Mouse (Mus musculus) kidney, adult 2 months (tissue): ENCODE data around the gene Tet1. TPM values are rescaled to one million over a fixed set of nuclear protein-coding genes. Genes with fewer than 3 reads are reported as not detected.

ENCODE experiments used
- DNase-seq: peaks from one replicate; pipeline ENCODE4 v3.0.0; 2021
- H3K27ac ChIP-seq: fragments of 200-500 bp; 2 replicates; pipeline ENCODE4 v1.5.1; 2012; ENCODE audit warnings: low read depth, low read length, control low read depth, inconsistent platforms; ENCODE audit not compliant: insufficient read depth
- H3K27me3 ChIP-seq: fragments of 200-500 bp; replicated peaks from 2 replicates; pipeline ENCODE4 v1.6.1; 2012; ENCODE audit warnings: mild to moderate bottlenecking, moderate library complexity, low read length, inconsistent platforms; ENCODE audit not compliant: control insufficient read depth, insufficient read depth
- H3K36me3 ChIP-seq: fragments of 200-500 bp; 2 replicates; pipeline ENCODE4 v1.6.1; 2012; ENCODE audit warnings: mild to moderate bottlenecking, moderate library complexity, low read length, inconsistent platforms; ENCODE audit not compliant: control insufficient read depth, insufficient read depth
- H3K4me1 ChIP-seq: fragments of 200-500 bp; 2 replicates; pipeline ENCODE4 v1.6.1; 2011; ENCODE audit warnings: low read length; ENCODE audit not compliant: control insufficient read depth, insufficient read depth
- H3K4me3 ChIP-seq: fragments of 200-500 bp; 2 replicates; pipeline ENCODE4 v1.5.1; 2011; ENCODE audit warnings: mild to moderate bottlenecking, low read depth, low read length, control low read depth; ENCODE audit not compliant: insufficient read depth
- CTCF ChIP-seq: fragments of 200-500 bp; conservative IDR thresholded peaks from 2 replicates; pipeline ENCODE4 v1.5.1; 2011; ENCODE audit warnings: low read depth, mild to moderate bottlenecking, control low read depth, low read length, moderate library complexity, mixed read lengths; ENCODE audit not compliant: insufficient read depth, insufficient read length
- POLR2A ChIP-seq: fragments of 200-500 bp; IDR thresholded peaks from one replicate; pipeline ENCODE4 v1.6.1; 2011; ENCODE audit warnings: low read depth, low read length, control low read depth
- WGBS: fragments of 180-500 bp; shearing (Covaris S2); methylation state at CpG from one replicate; pipeline ENCODE4 v1.1.7; 2018; 5-methylcytosine and 5-hydroxymethylcytosine counted together
- polyA plus RNA-seq: library from polyadenylated mRNA; depleted of rRNA; stranded (reverse); fragments of >200 nt; gene quantifications from 2 replicates; pipeline ENCODE4 v1.2.3, GENCODE M21; 2012

Tet1 gene
- polyA plus RNA-seq, 1 experiment = 1.4 TPM

GRCm38 (mm10) chr10:62851025-62851424, 57.8 kb downstream of the Tet1 start:
- no peak for DNase-seq
- no peaks in the 10 kb centered on the region for H3K36me3 ChIP-seq
- no peaks in the 10 kb centered on the region for H3K27me3 ChIP-seq
- no peak overlapping the region for H3K4me3 ChIP-seq
- TF ChIP-seq POLR2A (no peak), CTCF (no peak)
- H3K4me1 ChIP-seq = peaks cover 7% of the 10 kb centered on the region; the same call in 1 of the 2 replicates
- 77% methylated on average over 4 of the region's 4 CpGs for WGBS
- H3K27ac ChIP-seq = no peak overlapping the region

GRCm38 (mm10) chr10:62848783-62849182, 60.0 kb downstream of the Tet1 start:
- no peak for DNase-seq
- no peaks in the 10 kb centered on the region; the same call in 1 of the 2 replicates for H3K4me1 ChIP-seq
- no peaks in the 10 kb centered on the region for H3K27me3 ChIP-seq
- no peak overlapping the region for H3K4me3 ChIP-seq
- no peaks in the 10 kb centered on the region for H3K36me3 ChIP-seq
- 90% methylated on average over 2 of the region's 2 CpGs for WGBS
- TF ChIP-seq POLR2A (no peak), CTCF (no peak)
- H3K27ac ChIP-seq = no peak overlapping the region

GRCm38 (mm10) chr10:62847069-62847626, 61.6 kb downstream of the Tet1 start:
- Histone ChIP-seq H3K4me1 (no peaks in the 10 kb centered on the region; the same call in 1 of the 2 replicates), H3K36me3 (no peaks in the 10 kb centered on the region), H3K27me3 (no peaks in the 10 kb centered on the region), H3K4me3 (no peak overlapping the region), H3K27ac (no peak overlapping the region)
- TF ChIP-seq POLR2A = no peak
- TF ChIP-seq CTCF = no peak; the same call in 1 of the 2 replicates
- DNase-seq = peak; percentile 84
- WGBS = 24% methylated on average over 12 of the region's 12 CpGs

GRCm38 (mm10) chr10:62843787-62844491, 64.9 kb downstream of the Tet1 start:
- TF ChIP-seq POLR2A (no peak), CTCF (no peak)
- Histone ChIP-seq H3K27ac (peak overlapping the region; percentile 93), H3K4me3 (no peak overlapping the region), H3K36me3 (no peaks in the 10 kb centered on the region), H3K27me3 (no peaks in the 10 kb centered on the region), H3K4me1 (no peaks in the 10 kb centered on the region; the same call in 1 of the 2 replicates)
- DNase-seq = peak; percentile 86
- 23% methylated on average over 9 of the region's 9 CpGs for WGBS

- DNase-seq = peak; percentile 12
- WGBS = 61% methylated on average over 10 of the region's 10 CpGs
Observed at GRCm38 (mm10) chr10:62841901-62842447, 66.8 kb downstream of the Tet1 start.

GRCm38 (mm10) chr10:62840687-62841086, 68.1 kb downstream of the Tet1 start:
- H3K4me3 ChIP-seq = no peak overlapping the region
- no peak for TF ChIP-seq CTCF
- no peak for DNase-seq
- H3K4me1 ChIP-seq = no peaks in the 10 kb centered on the region; the same call in 1 of the 2 replicates
- no peak overlapping the region for H3K27ac ChIP-seq
- H3K27me3 ChIP-seq = no peaks in the 10 kb centered on the region
- H3K36me3 ChIP-seq = no peaks in the 10 kb centered on the region
- WGBS = 90% methylated on average over 7 of the region's 7 CpGs

More at GRCm38 (mm10) chr10:62841901-62842447, 66.8 kb downstream of the Tet1 start:
- H3K27ac ChIP-seq = no peak overlapping the region
- no peaks in the 10 kb centered on the region for H3K27me3 ChIP-seq
- no peak overlapping the region for H3K4me3 ChIP-seq
- no peaks in the 10 kb centered on the region for H3K36me3 ChIP-seq
- TF ChIP-seq POLR2A (no peak), CTCF (no peak)
- no peaks in the 10 kb centered on the region; the same call in 1 of the 2 replicates for H3K4me1 ChIP-seq

- TF ChIP-seq POLR2A = no peak
- no peak for TF ChIP-seq CTCF
- WGBS = 91% methylated on average over 5 of the region's 5 CpGs
- Histone ChIP-seq H3K36me3 (no peaks in the 10 kb centered on the region), H3K27me3 (no peaks in the 10 kb centered on the region), H3K4me3 (no peak overlapping the region), H3K27ac (no peak overlapping the region), H3K4me1 (no peaks in the 10 kb centered on the region; the same call in 1 of the 2 replicates)
- no peak for DNase-seq
Observed at GRCm38 (mm10) chr10:62837987-62838386, 70.8 kb downstream of the Tet1 start.
